Mouse (Mus musculus) bone marrow macrophage, adult 2 months (primary cell): ENCODE measurements around the gene Flot2. TPM values are rescaled to one million over a fixed set of nuclear protein-coding genes. Genes with fewer than 3 reads are reported as not detected.
A peak's percentile ranks its signal among the peaks of the same experiment; 100 is the strongest.

Experiments
- H3K27ac ChIP-seq: 2 replicates; pipeline ENCODE4 v1.5.1; 2012; ENCODE audit warnings: low read depth, low read length; ENCODE audit not compliant: insufficient read depth
- H3K4me1 ChIP-seq: 2 replicates; pipeline ENCODE4 v1.6.1; 2012; ENCODE audit warnings: low read length; ENCODE audit not compliant: control insufficient read depth, insufficient read depth
- H3K4me3 ChIP-seq: 2 replicates; pipeline ENCODE4 v1.5.1; 2012; ENCODE audit warnings: mild to moderate bottlenecking, low read length, moderate library complexity; ENCODE audit not compliant: insufficient read depth
- CTCF ChIP-seq: IDR thresholded peaks from 2 replicates; pipeline ENCODE4 v1.5.1; 2012; ENCODE audit warnings: low read depth, mild to moderate bottlenecking, low read length, moderate library complexity
- POLR2A ChIP-seq: IDR thresholded peaks from 2 replicates; pipeline ENCODE4 v1.6.1; 2012; ENCODE audit warnings: mild to moderate bottlenecking, low read depth, low read length, borderline replicate concordance
- polyA plus RNA-seq: library from polyadenylated mRNA; stranded (reverse); fragments of >200 nt; gene quantifications from 2 replicates; pipeline ENCODE4 v1.2.4, GENCODE M21; 2012; ENCODE audit not compliant: missing spikeins, insufficient read depth, insufficient read length

Gene Flot2
- 59.0 and 64.0 TPM in 2 replicates for polyA plus RNA-seq

GRCm38 (mm10) chr11:78037831-78038752 is at the start of gene Flot2:
Gene Flot2, plus strand, starts transcription at chr11:78037931.
- peak within 1 kb of the TSS; percentile 84 for H3K4me3 ChIP-seq
- H3K27ac ChIP-seq, result peak within 1 kb of the TSS; percentile 37
- TF ChIP-seq CTCF (no peak), POLR2A (no peak)
- peaks cover 6% of the 10 kb centered on the region for H3K4me1 ChIP-seq

DNA sequence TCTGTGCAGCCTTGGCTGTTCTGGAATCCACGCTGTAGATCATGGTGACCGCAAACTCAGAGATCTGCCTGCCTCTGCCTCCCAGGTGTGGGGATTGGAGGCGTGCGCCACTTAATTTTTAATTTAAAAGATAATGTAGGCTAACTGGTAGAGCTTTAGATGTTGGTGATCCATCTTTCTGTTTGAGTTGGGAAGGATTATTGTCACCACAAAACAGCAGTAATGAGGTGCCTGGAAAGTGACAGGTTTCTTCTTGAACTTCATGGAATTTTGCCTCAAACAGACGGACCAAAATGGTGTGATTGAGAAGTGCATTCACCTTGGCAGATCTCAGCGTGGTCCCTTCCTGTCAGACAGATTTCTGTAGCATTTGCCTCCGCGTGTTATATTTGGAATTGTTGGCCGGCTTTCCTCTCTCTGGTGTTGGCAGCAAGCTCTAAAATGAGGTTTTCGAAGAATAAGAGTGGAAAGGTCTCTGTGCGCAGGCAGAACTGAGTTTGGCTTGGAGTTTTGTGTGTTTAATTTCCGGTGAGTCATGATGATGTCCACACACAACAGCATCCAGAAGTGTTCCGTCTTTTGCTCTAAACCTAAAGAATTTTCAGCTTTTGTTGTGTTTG is 48.5 kb upstream of the Flot2 start:
- TF ChIP-seq POLR2A (no peak), CTCF (no peak)
- Histone ChIP-seq H3K27ac (0 out of 2 replicates have a peak overlapping the region, but pooled peaks have one; percentile 19), H3K4me3 (no peak overlapping the region), H3K4me1 (peaks cover 21% of the 10 kb centered on the region)

GRCm38 (mm10) chr11:77995556-77995955 is 42.2 kb upstream of the Flot2 start:
- TF ChIP-seq POLR2A (no peak), CTCF (no peak)
- H3K4me3 ChIP-seq, result no peak overlapping the region
- H3K4me1 ChIP-seq, result no peaks in the 10 kb centered on the region
- H3K27ac ChIP-seq, result no peak overlapping the region

- TF ChIP-seq CTCF, result no peak
- no peak for TF ChIP-seq POLR2A
- Histone ChIP-seq H3K27ac (no peak overlapping the region), H3K4me1 (no peaks in the 10 kb centered on the region), H3K4me3 (no peak overlapping the region)
Observed at GRCm38 (mm10) chr11:78006446-78006845, 31.3 kb upstream of the Flot2 start.

DNA sequence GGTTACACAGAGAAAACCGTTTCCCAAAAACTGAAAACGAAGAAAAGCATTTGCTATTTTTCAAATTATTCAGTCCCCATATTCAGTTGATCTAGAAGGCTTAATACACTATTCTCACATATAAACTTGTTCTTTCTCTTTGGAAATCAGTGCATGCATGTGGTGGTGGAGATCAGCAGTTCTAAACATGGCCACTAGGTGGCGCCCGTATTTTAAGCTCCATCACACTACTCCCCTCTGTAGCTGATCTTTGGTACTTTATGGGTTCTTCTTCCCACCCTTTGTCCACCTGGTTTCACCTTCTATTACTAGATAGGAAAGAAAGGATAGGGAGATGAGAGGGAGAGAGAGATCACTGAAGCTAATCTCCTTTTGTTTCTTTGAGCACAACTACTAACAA is 18.1 kb upstream of the Flot2 start:
- H3K27ac ChIP-seq, result no peak overlapping the region
- no peaks in the 10 kb centered on the region for H3K4me1 ChIP-seq
- no peak overlapping the region for H3K4me3 ChIP-seq
- TF ChIP-seq CTCF (no peak), POLR2A (no peak)

- H3K4me1 ChIP-seq, result peaks cover 7% of the 10 kb centered on the region
- H3K27ac ChIP-seq, result no peak overlapping the region
- H3K4me3 ChIP-seq, result no peak overlapping the region
- TF ChIP-seq POLR2A (no peak), CTCF (peak; percentile 19; the same call in 1 of the 2 replicates)
Observed at GRCm38 (mm10) chr11:78023607-78024006, 14.1 kb upstream of the Flot2 start.

- Histone ChIP-seq H3K4me3 (no peak overlapping the region), H3K4me1 (peaks cover 29% of the 10 kb centered on the region), H3K27ac (no peak overlapping the region)
- TF ChIP-seq CTCF (no peak), POLR2A (no peak)
Observed at GRCm38 (mm10) chr11:78029240-78029639, 8.5 kb upstream of the Flot2 start.

DNA sequence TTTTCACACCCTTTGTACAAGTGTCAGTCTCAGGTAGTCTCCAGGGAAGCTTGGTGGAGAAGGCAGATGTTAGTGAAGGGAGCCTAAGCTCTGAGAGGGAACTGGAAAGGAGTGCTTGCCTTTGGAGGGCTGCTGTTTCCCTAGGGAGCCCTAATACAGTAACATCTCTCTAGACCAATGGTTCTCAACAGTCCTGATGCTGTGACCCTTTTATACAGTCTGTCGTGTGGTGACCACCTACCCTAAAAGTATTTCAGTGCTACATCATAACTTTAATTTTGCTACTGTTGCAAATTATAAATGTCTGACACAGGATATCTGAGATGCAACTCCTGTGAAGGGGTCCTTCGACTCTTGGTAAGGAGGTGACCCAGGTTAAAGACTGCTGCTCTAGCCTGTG is 7.1 kb upstream of the Flot2 start:
- Histone ChIP-seq H3K4me3 (no peak overlapping the region), H3K27ac (no peak overlapping the region), H3K4me1 (peaks cover 29% of the 10 kb centered on the region)
- TF ChIP-seq CTCF, result no peak
- no peak for TF ChIP-seq POLR2A

DNA sequence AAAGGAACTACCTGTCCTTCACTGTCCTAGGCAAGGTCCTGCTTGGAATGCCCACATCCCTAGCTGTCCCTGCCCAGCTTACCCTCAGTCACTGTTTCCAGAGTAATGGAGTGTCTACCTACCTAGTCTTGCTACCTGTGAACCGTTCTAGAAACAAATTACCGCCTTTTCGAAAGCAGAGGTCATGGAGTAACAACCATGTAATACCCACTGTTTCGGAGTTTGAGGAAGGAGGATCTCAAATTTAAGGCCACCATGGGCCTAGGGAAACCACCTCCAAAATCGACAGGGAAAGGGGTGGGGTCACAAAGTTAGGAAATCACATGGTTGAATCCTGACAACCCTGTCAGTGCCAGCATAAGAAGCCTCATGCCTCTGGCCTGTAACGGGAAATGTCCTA is 6.3 kb upstream of the Flot2 start:
- Histone ChIP-seq H3K4me3 (peak overlapping the region; percentile 71; the same call in 1 of the 2 replicates), H3K27ac (no peak overlapping the region), H3K4me1 (peaks cover 29% of the 10 kb centered on the region)
- TF ChIP-seq CTCF (no peak), POLR2A (no peak)
